Mouse (Mus musculus) spleen, postnatal 4 days (tissue): ENCODE data around the gene Gpr88.

Experiments used
- DNase-seq, 2 experiments: peaks; one replicate each; pipeline ENCODE4 v3.0.0; 2022; ENCODE audit warnings: low spot score in 2 of 2

The Gpr88 gene

DNA sequence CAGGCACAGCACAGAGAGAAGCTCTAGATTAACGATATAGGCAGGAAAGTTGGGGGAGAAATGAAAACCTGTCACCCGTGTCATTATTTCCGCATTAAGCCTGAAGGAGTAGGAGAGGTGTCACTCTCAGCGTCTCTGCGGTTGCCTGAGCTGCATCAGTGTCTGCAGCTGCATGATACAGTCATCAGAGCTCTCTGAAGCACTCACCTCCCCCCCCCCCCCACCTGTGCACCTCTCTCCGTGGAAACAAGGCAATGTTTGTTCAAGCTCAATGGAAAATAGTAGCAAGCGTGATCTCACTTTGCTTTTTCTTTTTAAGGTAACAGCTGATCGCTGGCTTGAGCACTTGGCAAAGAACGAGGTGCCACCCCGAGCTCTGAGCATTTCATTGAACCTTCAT lies 53.2 kb downstream of the Gpr88 start:
- no peak for DNase-seq
